Mouse (Mus musculus) heart, embryonic 14.5 days (tissue): ENCODE results near the gene Ubtf. TPM values are rescaled to one million over a fixed set of nuclear protein-coding genes. Genes with fewer than 3 reads are reported as not detected.

Source experiments
- polyA plus RNA-seq: library from polyadenylated mRNA; unstranded; fragments of >200 nt; fragmentation: Nextera tagmentation; extraction: Ambion mirVana; gene quantifications from 2 replicates; pipeline ENCODE4 v1.2.1, GENCODE M21; 2014

Gene Ubtf
- polyA plus RNA-seq, 1 experiment from 2014 or later: 53.6 TPM

Other genes starting within 250 kb of the Ubtf start
- 6.0 and 6.8 TPM in 2 replicates for gene Mpp2, start 231.2 kb downstream of the Ubtf start, polyA plus RNA-seq
- not detected in 2 replicates for gene Ppy, start 218.4 kb downstream of the Ubtf start, polyA plus RNA-seq
- not detected in 2 replicates for gene Pyy, start 211.9 kb downstream of the Ubtf start, polyA plus RNA-seq
- not detected in 2 replicates for gene Nags, start 174.2 kb downstream of the Ubtf start, polyA plus RNA-seq
- 28.2 and 34.1 TPM in 2 replicates for gene Tmem101, start 163.3 kb downstream of the Ubtf start, polyA plus RNA-seq
- 60.3 and 62.1 TPM in 2 replicates for gene Lsm12, start 134.4 kb downstream of the Ubtf start, polyA plus RNA-seq
- 24.8 and 27.8 TPM in 2 replicates for gene G6pc3, start 130.1 kb downstream of the Ubtf start, polyA plus RNA-seq
- gene Hdac5, start 89.6 kb downstream of the Ubtf start, polyA plus RNA-seq: 52.1 and 54.5 TPM in 2 replicates
- gene BC030867, start 70.9 kb downstream of the Ubtf start, polyA plus RNA-seq: 8.7 and 10.3 TPM in 2 replicates
- 0.09 and 0.11 TPM in 2 replicates for gene Asb16, start 51.0 kb downstream of the Ubtf start, polyA plus RNA-seq
- gene Tmub2, start 34.8 kb downstream of the Ubtf start, polyA plus RNA-seq: 39.1 and 46.5 TPM in 2 replicates
- gene Atxn7l3, start 23.1 kb downstream of the Ubtf start, polyA plus RNA-seq: 7.0 and 10.6 TPM in 2 replicates
- 5.6 and 11.8 TPM in 2 replicates for gene Slc4a1, start 46.5 kb upstream of the Ubtf start, polyA plus RNA-seq
- gene Rundc3a, start 73.7 kb upstream of the Ubtf start, polyA plus RNA-seq: 0.81 and 1.2 TPM in 2 replicates
- gene Slc25a39, start 88.2 kb upstream of the Ubtf start, polyA plus RNA-seq: 266 and 295 TPM in 2 replicates
- gene Grn, start 110.6 kb upstream of the Ubtf start, polyA plus RNA-seq: 182 and 190 TPM in 2 replicates
- gene Fam171a2, start 127.9 kb upstream of the Ubtf start, polyA plus RNA-seq: 4.6 and 7.9 TPM in 2 replicates
- gene Itga2b, start 150.4 kb upstream of the Ubtf start, polyA plus RNA-seq: 6.7 and 6.8 TPM in 2 replicates
- 30.7 and 36.9 TPM in 2 replicates for gene Gpatch8, start 236.7 kb upstream of the Ubtf start, polyA plus RNA-seq